Mouse (Mus musculus) thymus, adult 2 months (tissue): Measurements from ENCODE around the gene Daam2. TPM values are rescaled to one million over a fixed set of nuclear protein-coding genes. Genes with fewer than 3 reads are reported as not detected.
A peak's percentile ranks its signal among the peaks of the same experiment; 100 is the strongest.

ENCODE experiments used
- DNase-seq: peaks from one replicate; pipeline ENCODE4 v3.0.0; 2021
- H3K27ac ChIP-seq: fragments of 200-500 bp; 2 replicates; pipeline ENCODE4 v1.5.1; 2012; ENCODE audit warnings: low read length, control low read depth; ENCODE audit not compliant: control insufficient read depth, insufficient read depth
- H3K27me3 ChIP-seq: fragments of 200-500 bp; 2 replicates; pipeline ENCODE4 v1.6.1; 2012; ENCODE audit warnings: mild to moderate bottlenecking, low read length, moderate library complexity, mixed read lengths; ENCODE audit not compliant: control insufficient read depth, insufficient read depth
- H3K36me3 ChIP-seq: fragments of 200-500 bp; 2 replicates; pipeline ENCODE4 v1.6.1; 2012; ENCODE audit warnings: mild to moderate bottlenecking, low read length, moderate library complexity; ENCODE audit not compliant: control insufficient read depth, insufficient read depth
- H3K4me1 ChIP-seq: fragments of 200-500 bp; replicated peaks from 2 replicates; pipeline ENCODE4 v1.6.1; 2012; ENCODE audit warnings: low read length; ENCODE audit not compliant: control insufficient read depth, insufficient read depth
- H3K4me3 ChIP-seq: fragments of 200-500 bp; 2 replicates; pipeline ENCODE4 v1.5.1; 2012; ENCODE audit warnings: mild to moderate bottlenecking, low read length, control low read depth, moderate library complexity; ENCODE audit not compliant: control insufficient read depth, insufficient read depth
- CTCF ChIP-seq: fragments of 200-500 bp; IDR thresholded peaks from 2 replicates; pipeline ENCODE4 v1.5.1; 2012; ENCODE audit warnings: mild to moderate bottlenecking, control low read depth, low read length, moderate library complexity, borderline replicate concordance; ENCODE audit not compliant: control insufficient read depth, poor library complexity, insufficient read depth; ENCODE audit errors: extremely low read depth
- POLR2A ChIP-seq: fragments of 200-500 bp; IDR thresholded peaks from 2 replicates; pipeline ENCODE4 v1.6.1; 2012; ENCODE audit warnings: mild to moderate bottlenecking, low read length, control low read depth, moderate library complexity; ENCODE audit not compliant: control insufficient read depth, poor library complexity, insufficient read depth; ENCODE audit errors: extremely low read depth
- whole genome bisulfite sequencing: fragments of 180-500 bp; shearing (Covaris S2); methylation state at CpG from one replicate; pipeline ENCODE4 v1.1.7; 2018; 5-methylcytosine and 5-hydroxymethylcytosine counted together
- polyA plus RNA-seq: library from polyadenylated mRNA; depleted of rRNA; stranded (reverse); fragments of >200 nt; gene quantifications from 2 replicates; pipeline ENCODE4 v1.2.3, GENCODE M21; 2012

The Daam2 gene
- polyA plus RNA-seq, 1 experiment = 0.62 TPM

GRCm38 (mm10) chr17:49433071-49433470 lies 131.1 kb downstream of the Daam2 start:
- Histone ChIP-seq H3K4me1 (peaks cover 23% of the 10 kb centered on the region), H3K4me3 (no peak overlapping the region), H3K27ac (no peak overlapping the region), H3K36me3 (peaks cover 12% of the 10 kb centered on the region), H3K27me3 (no peaks in the 10 kb centered on the region)
- TF ChIP-seq CTCF = no peak
- no peak for DNase-seq
- WGBS = 97% methylated on average over 6 of the region's 6 CpGs

DNA sequence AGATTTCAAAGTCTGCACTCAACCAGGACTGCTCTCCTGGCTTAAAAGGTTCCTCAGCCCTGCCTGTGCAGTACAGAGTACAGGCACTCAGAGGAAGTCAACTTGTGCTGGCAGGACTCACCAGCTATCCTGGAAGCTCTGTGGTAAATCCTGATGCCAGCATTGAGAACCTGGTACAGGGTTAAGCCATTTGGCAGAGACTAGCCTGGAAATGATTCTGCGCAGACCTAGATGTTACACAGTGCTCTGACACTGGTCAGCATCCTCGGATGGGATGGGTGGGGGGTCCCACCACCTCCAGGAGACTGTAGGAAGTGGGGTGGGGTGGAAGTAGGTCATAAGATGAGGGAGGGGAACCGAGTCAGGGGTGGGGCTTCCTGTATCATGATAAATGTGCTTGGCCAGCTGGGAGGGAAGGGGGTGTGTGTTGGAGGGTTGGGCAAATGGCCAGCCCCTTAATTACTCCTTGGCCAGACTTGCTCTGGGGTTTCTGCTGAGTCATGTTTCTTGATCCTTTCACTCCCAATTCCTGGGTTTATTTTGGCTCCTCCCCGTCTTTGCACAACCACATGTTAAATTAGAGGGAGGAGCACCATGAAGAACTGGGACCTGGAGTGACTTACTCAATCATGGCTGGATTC lies 132.0 kb downstream of the Daam2 start:
- DNase-seq = no peak
- Histone ChIP-seq H3K27me3 (no peaks in the 10 kb centered on the region), H3K36me3 (peaks cover 12% of the 10 kb centered on the region), H3K4me1 (peaks cover 23% of the 10 kb centered on the region), H3K4me3 (no peak overlapping the region), H3K27ac (no peak overlapping the region)
- 80% methylated on average over 4 of the region's 4 CpGs for WGBS
- TF ChIP-seq POLR2A (no peak), CTCF (no peak)

- 94% methylated on average over 6 of the region's 6 CpGs for WGBS
- TF ChIP-seq CTCF = no peak
- no peak for TF ChIP-seq POLR2A
- Histone ChIP-seq H3K36me3 (peaks cover 12% of the 10 kb centered on the region), H3K4me1 (peaks cover 23% of the 10 kb centered on the region), H3K27me3 (no peaks in the 10 kb centered on the region), H3K27ac (no peak overlapping the region), H3K4me3 (no peak overlapping the region)
- DNase-seq = no peak
These were observed 133.0 kb downstream of the Daam2 start for GRCm38 (mm10) chr17:49431176-49431575.

- Histone ChIP-seq H3K27me3 (no peaks in the 10 kb centered on the region), H3K4me1 (peaks cover 23% of the 10 kb centered on the region), H3K36me3 (peaks cover 2% of the 10 kb centered on the region; the same call in 1 of the 2 replicates), H3K4me3 (no peak overlapping the region), H3K27ac (no peak overlapping the region)
- TF ChIP-seq CTCF (no peak), POLR2A (no peak)
- DNase-seq = no peak
- 91% methylated on average over 6 of the region's 6 CpGs for WGBS
These were observed 134.0 kb downstream of the Daam2 start for GRCm38 (mm10) chr17:49430136-49430535.

- no peak overlapping the region for H3K4me3 ChIP-seq
- no peaks in the 10 kb centered on the region for H3K27me3 ChIP-seq
- H3K4me1 ChIP-seq = peaks cover 23% of the 10 kb centered on the region
- TF ChIP-seq CTCF = no peak
- TF ChIP-seq POLR2A = no peak
- no peak for DNase-seq
- H3K27ac ChIP-seq = no peak overlapping the region
- no peaks in the 10 kb centered on the region for H3K36me3 ChIP-seq
- 90% methylated on average over 6 of the region's 6 CpGs for WGBS
These were observed 134.5 kb downstream of the Daam2 start for GRCm38 (mm10) chr17:49429471-49430129.

DNA sequence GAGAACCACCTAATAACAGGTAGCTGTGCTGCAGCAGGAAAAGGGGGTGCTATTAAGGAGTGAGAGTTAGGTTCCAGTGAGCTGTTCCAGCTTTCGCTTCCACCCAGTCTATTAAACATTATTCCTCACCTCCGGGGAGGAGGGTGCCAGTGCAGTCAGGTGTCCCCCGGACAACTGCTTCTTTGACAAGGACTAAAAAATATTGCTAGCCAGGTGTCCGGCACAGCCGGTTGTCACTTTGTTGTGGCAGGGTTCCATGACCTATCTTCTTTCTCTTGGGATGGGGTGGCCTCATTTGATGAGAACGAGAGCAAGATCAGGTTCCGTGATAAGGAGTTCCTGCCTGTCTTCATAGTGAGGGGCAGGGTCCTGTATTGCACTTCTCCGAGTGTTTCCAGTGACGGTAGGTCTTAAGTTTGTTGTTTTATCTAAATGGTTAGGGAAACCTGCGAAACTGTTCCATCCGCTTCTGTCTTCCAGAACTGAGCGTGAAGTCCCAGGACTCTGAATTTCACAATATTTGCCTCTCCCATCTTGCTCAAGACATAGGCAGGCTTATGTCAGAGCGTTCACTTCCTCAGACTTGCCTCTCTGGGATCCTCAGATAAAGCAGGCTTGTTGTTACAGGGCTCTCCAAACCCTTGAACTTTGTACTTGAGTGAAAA lies 135.3 kb downstream of the Daam2 start:
- 22% methylated on average over 13 of the region's 13 CpGs for WGBS
- no peak for DNase-seq
- Histone ChIP-seq H3K4me1 (peaks cover 23% of the 10 kb centered on the region), H3K4me3 (peak overlapping the region; percentile 80), H3K27ac (peak overlapping the region; percentile 33; the same call in 1 of the 2 replicates), H3K27me3 (no peaks in the 10 kb centered on the region), H3K36me3 (no peaks in the 10 kb centered on the region)
- no peak for TF ChIP-seq POLR2A
- TF ChIP-seq CTCF = no peak

DNA sequence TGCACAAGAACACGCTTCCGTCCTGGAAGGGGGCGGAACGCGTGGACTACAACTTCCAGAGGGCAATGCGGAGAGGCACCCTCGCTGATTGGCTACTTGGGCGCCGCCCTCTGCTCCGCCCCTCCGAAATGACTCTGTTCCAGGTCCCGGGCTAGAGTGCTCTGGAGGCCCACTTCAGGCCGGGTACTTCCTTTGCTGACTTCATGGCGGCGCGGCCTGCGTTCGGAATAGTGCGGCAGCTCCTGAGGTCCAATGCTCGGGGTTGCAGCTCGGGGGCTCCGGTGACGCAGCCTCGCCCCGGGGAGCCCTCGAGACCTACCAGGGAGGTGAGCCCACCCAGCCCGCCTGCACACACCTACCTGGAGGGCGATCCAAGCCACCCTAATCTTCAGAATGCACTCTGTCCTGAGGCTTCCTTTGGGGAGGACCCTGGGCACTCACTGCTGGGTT lies 135.9 kb downstream of the Daam2 start, which contains the start of gene Mocs1:
Gene Mocs1 (plus strand): TSS at position 124 of the 450 bp plus-strand sequence.
- no peaks in the 10 kb centered on the region for H3K36me3 ChIP-seq
- under 1% methylated on average over 28 of the region's 28 CpGs for WGBS
- TF ChIP-seq CTCF = peak; percentile 56; the same call in 1 of the 2 replicates
- peak; percentile 83 for TF ChIP-seq POLR2A
- H3K27me3 ChIP-seq = no peaks in the 10 kb centered on the region
- peak within 1 kb of the TSS; percentile 33; the same call in 1 of the 2 replicates for H3K27ac ChIP-seq
- H3K4me3 ChIP-seq = peak within 1 kb of the TSS; percentile 80
- DNase-seq = peak; percentile 95
- peaks cover 23% of the 10 kb centered on the region for H3K4me1 ChIP-seq
